Mouse (Mus musculus): ENCODE results near the gene Arhgef16.

- TF ChIP-seq CTCF (IDR thresholded peaks at IDR 0.05; ENCODE audit: borderline replicate concordance, control insufficient read depth, extremely low read depth, insufficient read depth, low read length, poor library complexity) (no peak), POLR2A (IDR thresholded peaks at IDR 0.05; ENCODE audit: control insufficient read depth, extremely low read depth, insufficient read depth, low read length, poor library complexity) (no peak)
Measured at GRCm38 (mm10) chr4:154252537-154253255, 48.8 kb downstream of the Arhgef16 start.
